Mouse (Mus musculus) CH12.LX (cell line): Measurements from ENCODE around the gene 2310034C09Rik. TPM values are rescaled to one million over a fixed set of nuclear protein-coding genes. Genes with fewer than 3 reads are reported as not detected.

Source experiments
- DNase-seq: peaks from one replicate; pipeline ENCODE4 v3.0.0-alpha.2; 2013; ENCODE audit errors: extremely low read depth
- H3K27ac ChIP-seq: 2 replicates; pipeline ENCODE4 v1.5.1; 2012; ENCODE audit warnings: low read depth, mild to moderate bottlenecking, control low read depth, moderate library complexity; ENCODE audit not compliant: insufficient read depth
- H3K27me3 ChIP-seq: replicated peaks from 2 replicates; pipeline ENCODE3; 2012; ENCODE audit warnings: inconsistent platforms
- H3K36me3 ChIP-seq, 2 experiments: replicated peaks in 1 of 2; 2 replicates each; pipeline versions ENCODE3 to v1.6.1; 2012; ENCODE audit warnings: inconsistent platforms in 1 of 2, low read length in 1 of 2, mild to moderate bottlenecking in 1 of 2, mixed read lengths in 1 of 2, moderate library complexity in 1 of 2; ENCODE audit not compliant: control insufficient read depth in 1 of 2, insufficient read depth in 1 of 2
- H3K4me1 ChIP-seq, 2 experiments: 2 replicates each; pipeline ENCODE4 v1.6.1; 2012; ENCODE audit warnings: inconsistent platforms in 1 of 2, moderate library complexity in 1 of 2; ENCODE audit not compliant: insufficient read depth in 2 of 2, control insufficient read depth in 1 of 2
- H3K4me2 ChIP-seq: 2 replicates; pipeline ENCODE4 v1.6.1; 2012; ENCODE audit warnings: low read depth, mild to moderate bottlenecking, control low read depth; ENCODE audit not compliant: poor library complexity, insufficient read depth, severe bottlenecking
- H3K4me3 ChIP-seq, 3 experiments: fragments of 150-350 bp in 1 of 3; sonication (generic) in 1 of 3; replicated peaks in 1 of 3; 2 replicates each; pipeline versions ENCODE3 to v1.5.1; 2011 to 2012; ENCODE audit warnings: low read depth in 2 of 3, low read length in 2 of 3, mild to moderate bottlenecking in 2 of 3, moderate library complexity in 2 of 3, control low read depth in 1 of 3, improper control_type of control experiment in 1 of 3, inconsistent platforms in 1 of 3, mixed read lengths in 1 of 3; ENCODE audit not compliant: poor library complexity in 1 of 3
- H3K79me2 ChIP-seq: replicated peaks from 2 replicates; pipeline ENCODE4 v1.6.1; 2012; ENCODE audit warnings: mild to moderate bottlenecking, moderate library complexity; ENCODE audit not compliant: control insufficient read depth, poor library complexity, insufficient read depth, severe bottlenecking; ENCODE audit errors: extremely low read depth
- H3K9ac ChIP-seq: 2 replicates; pipeline ENCODE4 v1.6.1; 2012; ENCODE audit warnings: low read depth, mild to moderate bottlenecking, control low read depth, moderate library complexity; ENCODE audit not compliant: insufficient read depth
- H3K9me3 ChIP-seq: replicated peaks from 2 replicates; pipeline ENCODE3; 2012; ENCODE audit warnings: low read length, inconsistent platforms, mixed read lengths
- BHLHE40 ChIP-seq: IDR thresholded peaks from 2 replicates; pipeline ENCODE4 v1.6.1; 2011; ENCODE audit warnings: mild to moderate bottlenecking, low read depth, low read length, improper control_type of control experiment
- CHD2 ChIP-seq: IDR thresholded peaks from 2 replicates; pipeline ENCODE4 v1.6.1; 2011; ENCODE audit warnings: low read length, improper control_type of control experiment
- CTCF ChIP-seq, 2 experiments: IDR thresholded peaks in 1 of 2; conservative IDR thresholded peaks in 1 of 2; 2 replicates each; pipeline ENCODE4 v1.5.1; 2011 to 2012; ENCODE audit warnings: low read depth in 2 of 2, low read length in 2 of 2, improper control_type of control experiment in 1 of 2, inconsistent platforms in 1 of 2, mild to moderate bottlenecking in 1 of 2, moderate library complexity in 1 of 2
- GABPA ChIP-seq: IDR thresholded peaks from 2 replicates; pipeline ENCODE4 v1.6.1; 2012; ENCODE audit warnings: low read depth, low read length, improper control_type of control experiment, inconsistent platforms; ENCODE audit not compliant: insufficient replicate concordance
- HCFC1 ChIP-seq: IDR thresholded peaks from 2 replicates; pipeline ENCODE4 v1.6.1; 2012; ENCODE audit warnings: low read depth, mild to moderate bottlenecking, inconsistent platforms, low read length, improper control_type of control experiment
- JUN ChIP-seq: IDR thresholded peaks from 2 replicates; pipeline ENCODE4 v1.6.1; 2011; ENCODE audit warnings: low read depth, mild to moderate bottlenecking, low read length, improper control_type of control experiment, moderate library complexity; ENCODE audit not compliant: insufficient read depth
- KAT2A ChIP-seq: IDR thresholded peaks from 2 replicates; pipeline ENCODE4 v1.6.1; 2012; ENCODE audit warnings: low read length, improper control_type of control experiment, inconsistent platforms; ENCODE audit not compliant: insufficient replicate concordance
- MAFK ChIP-seq: IDR thresholded peaks from 2 replicates; pipeline ENCODE4 v1.6.1; 2011; ENCODE audit warnings: low read length, improper control_type of control experiment; ENCODE audit not compliant: insufficient replicate concordance
- MAX ChIP-seq: IDR thresholded peaks from 2 replicates; pipeline ENCODE4 v1.6.1; 2011; ENCODE audit warnings: low read length, improper control_type of control experiment
- MAZ ChIP-seq: IDR thresholded peaks from 2 replicates; pipeline ENCODE4 v1.6.1; 2012; ENCODE audit warnings: low read depth, mild to moderate bottlenecking, inconsistent platforms, low read length, improper control_type of control experiment, moderate library complexity
- MEF2A ChIP-seq: IDR thresholded peaks from 2 replicates; pipeline ENCODE4 v1.6.1; 2014; ENCODE audit warnings: low read depth, mild to moderate bottlenecking, inconsistent platforms, low read length, improper control_type of control experiment, borderline replicate concordance
- MYC ChIP-seq: IDR thresholded peaks from 2 replicates; pipeline ENCODE4 v1.6.1; 2011; ENCODE audit warnings: low read depth, mild to moderate bottlenecking, improper control_type of control experiment, low read length
- POLR2A ChIP-seq: IDR thresholded peaks from 2 replicates; pipeline ENCODE4 v1.6.1; 2011; ENCODE audit warnings: low read depth, mild to moderate bottlenecking, improper control_type of control experiment, low read length
- POLR2AphosphoS2 ChIP-seq: IDR thresholded peaks from 2 replicates; pipeline ENCODE4 v1.6.1; 2011; ENCODE audit warnings: low read depth, low read length, improper control_type of control experiment
- RCOR1 ChIP-seq: conservative IDR thresholded peaks from 2 replicates; pipeline ENCODE4 v1.6.1; 2012; ENCODE audit warnings: low read depth, mild to moderate bottlenecking, inconsistent platforms, low read length, improper control_type of control experiment
- UBTF ChIP-seq: IDR thresholded peaks from 2 replicates; pipeline ENCODE4 v1.6.1; 2012; ENCODE audit warnings: low read depth, mild to moderate bottlenecking, inconsistent platforms, low read length, improper control_type of control experiment, moderate library complexity
- ZC3H11A ChIP-seq: IDR thresholded peaks from 2 replicates; pipeline ENCODE4 v1.6.1; 2012; ENCODE audit warnings: low read depth, mild to moderate bottlenecking, inconsistent platforms, low read length, improper control_type of control experiment
- ZMIZ1 ChIP-seq: IDR thresholded peaks from 2 replicates; pipeline ENCODE4 v1.6.1; 2012; ENCODE audit warnings: low read depth, mild to moderate bottlenecking, inconsistent platforms, low read length, improper control_type of control experiment
- dilution Hi-C: fragments of 300-500 bp; cut with MboI; formaldehyde crosslinking; loops from 2 replicates; pipeline ENCODE4 v1.14.3; 2020; ENCODE audit warnings: low sequenced_read_pairs; ENCODE audit not compliant: extremely low pct_unique_long_range_greater_than_20kb, extremely low pct_ligation_motif_present
- in situ Hi-C: fragments of 300-500 bp; cut with MboI; formaldehyde crosslinking; loops from 3 replicates; pipeline ENCODE4 v1.14.3; 2019; ENCODE audit warnings: low sequenced_read_pairs, low pct_ligation_motif_present, low pct_unique_long_range_greater_than_20kb, mixed read lengths
- polyA plus RNA-seq: library from polyadenylated mRNA; unstranded; fragments of >175 nt; gene quantifications from 2 replicates; pipeline ENCODE4 v1.2.1, GENCODE M21; 2012; ENCODE audit warnings: low read depth; ENCODE audit not compliant: insufficient read length
- total RNA-seq, 2 experiments: library from RNA; depleted of rRNA; stranded (reverse); fragments of 300-350 nt in 1 of 2; fragments of >200 nt in 1 of 2; gene quantifications; 2 replicates each; pipeline ENCODE4 v1.2.3; 2012 to 2014

2310034C09Rik gene
- total and polyA plus RNA-seq, 3 experiments: not detected

DNA sequence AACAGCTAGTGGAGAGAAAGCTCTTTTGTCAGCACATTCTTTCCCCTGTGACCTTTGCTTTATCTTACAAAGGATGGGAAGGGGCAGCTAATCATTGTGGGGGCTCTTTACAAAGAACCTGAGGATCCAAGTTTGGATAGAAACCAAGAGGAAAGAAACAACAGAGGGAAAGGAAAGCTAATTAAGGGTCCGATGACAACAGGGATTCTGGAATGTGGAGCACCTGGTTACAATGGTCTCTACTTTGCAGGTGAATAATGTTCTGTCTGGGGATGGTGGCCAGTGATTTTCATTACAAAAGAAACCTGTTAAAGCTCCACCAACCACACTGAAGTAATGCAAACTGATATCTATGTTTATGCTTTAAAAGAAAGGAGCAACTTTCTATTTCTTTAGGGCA is 38.6 kb upstream of the 2310034C09Rik start:
- TF ChIP-seq MAX (no peak), ZC3H11A (no peak), JUN (no peak), POLR2AphosphoS2 (no peak), ZMIZ1 (no peak), MEF2A (no peak), CTCF (conservative IDR thresholded peaks at IDR 0.05 in 1 of 2, IDR thresholded peaks at IDR 0.05 in 1 of 2; ENCODE audit: low read depth in 2 of 2, low read length in 2 of 2) (no peak), KAT2A (no peak), UBTF (no peak), BHLHE40 (no peak), MYC (no peak), MAFK (no peak), MAZ (no peak), RCOR1 (no peak), HCFC1 (no peak), POLR2A (no peak)
- H3K9ac ChIP-seq: no peak overlapping the region
- H3K4me3 ChIP-seq: no peak overlapping the region
- dilution Hi-C loops: no loop called here
- H3K4me1 ChIP-seq: no peaks in the 10 kb centered on the region
- no peaks in the 10 kb centered on the region for H3K79me2 ChIP-seq
- no peak overlapping the region for H3K4me2 ChIP-seq
- no peak for DNase-seq
- H3K36me3 ChIP-seq: no peaks in the 10 kb centered on the region
- peaks cover 52% of the 10 kb centered on the region for H3K9me3 ChIP-seq
- in situ Hi-C loops: no loop called here
- no peaks in the 10 kb centered on the region for H3K27me3 ChIP-seq
- H3K27ac ChIP-seq: no peak overlapping the region

DNA sequence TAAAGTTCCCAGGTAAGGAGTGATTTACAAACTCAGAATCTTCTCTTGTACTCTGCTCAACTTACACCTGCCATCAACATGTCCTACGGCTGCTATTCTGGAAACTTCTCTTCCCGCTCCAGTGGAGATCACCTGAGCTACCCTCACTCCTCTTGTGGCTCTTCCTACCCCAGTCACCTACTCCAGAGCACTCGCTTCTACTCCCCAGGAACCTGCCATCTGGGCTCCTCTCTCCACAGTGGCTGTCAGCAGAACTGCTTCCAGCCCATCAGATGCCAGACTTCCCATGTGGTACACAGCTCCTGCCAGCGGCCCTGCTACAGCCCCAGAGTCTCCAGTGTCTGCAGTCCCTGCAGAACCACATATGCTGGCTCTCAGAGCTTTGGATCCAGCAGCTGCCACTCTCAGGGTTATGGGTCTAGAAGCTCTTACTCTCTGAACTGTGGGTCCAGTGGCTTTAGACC is 29.8 kb upstream of the 2310034C09Rik start, which contains the start of gene Krtap13-1:
Gene Krtap13-1 (plus strand): TSS at position 51 of the 464 bp plus-strand sequence.
- Histone ChIP-seq H3K4me2 (no peak within 1 kb of the TSS), H3K36me3 (no peaks in the 10 kb centered on the region)
- TF ChIP-seq CHD2 (no peak), GABPA (no peak)
- TF ChIP-seq, all 38 proteins: peak for 0
- dilution Hi-C loops (no loop called here), in situ Hi-C loops (no loop called here)
- no peaks in the 10 kb centered on the region for H3K79me2 ChIP-seq
- no peaks in the 10 kb centered on the region for H3K4me1 ChIP-seq
- peaks cover 53% of the 10 kb centered on the region for H3K9me3 ChIP-seq
- DNase-seq: no peak
- H3K27ac ChIP-seq: no peak within 1 kb of the TSS
- no peak within 1 kb of the TSS for H3K4me3 ChIP-seq
- H3K27me3 ChIP-seq: no peaks in the 10 kb centered on the region
- no peak within 1 kb of the TSS for H3K9ac ChIP-seq
